Mouse (Mus musculus) megakaryocyte, embryonic 14.5 days (primary cell): ENCODE measurements around the gene Duox1.

Experiments
- FLI1 ChIP-seq: IDR thresholded peaks from 2 replicates; pipeline ENCODE4 v1.6.1; 2012; ENCODE audit warnings: low read length, inconsistent platforms, mixed read lengths
- GATA1 ChIP-seq: IDR thresholded peaks from 3 replicates; pipeline ENCODE4 v1.6.1; 2012; ENCODE audit warnings: mixed read lengths, low read length, inconsistent platforms, borderline replicate concordance

- no peak for TF ChIP-seq FLI1
- no peak for TF ChIP-seq GATA1
Measured at GRCm38 (mm10) chr2:122396150-122396549, 80.7 kb downstream of the Duox1 start.
